Mouse (Mus musculus) heart, postnatal 25 days (tissue): ENCODE measurements around the gene Mfsd4b3. TPM values are rescaled to one million over a fixed set of nuclear protein-coding genes. Genes with fewer than 3 reads are reported as not detected.
"Not testable (repeated sequence)": the region's sequence is repeated elsewhere in the genome, so short reads cannot be mapped to it uniquely, and the experiment has no call there.

Experiments
- DNase-seq: peaks from one replicate; pipeline ENCODE4 v3.0.0; 2022; ENCODE audit warnings: low spot score
- intact Hi-C: fragments of 180-260 bp; cut with DNase I; formaldehyde crosslinking; loops from one replicate; pipeline ENCODE4 v1.15.1; 2025
- total RNA-seq, 2 experiments: library from RNA; stranded (reverse); gene quantifications; 2 replicates each; pipeline ENCODE4 v1.2.3; 2021

The Mfsd4b3 gene
- total RNA-seq, 2 experiments from 2014 or later, result 4.0 to 5.7 TPM

GRCm38 (mm10) chr10:39936553-39936952, 23.4 kb downstream of the Mfsd4b3 start:
- intact Hi-C loops, result no loop called here
- DNase-seq, result no peak

GRCm38 (mm10) chr10:39926616-39927139, 33.3 kb downstream of the Mfsd4b3 start, which contains the start of gene Mfsd4b2:
TSS of gene Mfsd4b2 (minus strand) at chr10:39926923.
- intact Hi-C loops, result no loop called here
- no peak for DNase-seq

- intact Hi-C loops, DNase-seq: not testable (repeated sequence)
These were observed 35.4 kb downstream of the Mfsd4b3 start for GRCm38 (mm10) chr10:39924556-39924955.

GRCm38 (mm10) chr10:39912616-39913015, 47.3 kb downstream of the Mfsd4b3 start:
- DNase-seq, result no peak
- intact Hi-C loops, result no loop called here

GRCm38 (mm10) chr10:39908768-39909441, 51.0 kb downstream of the Mfsd4b3 start:
- DNase-seq, result no peak
- intact Hi-C loops, result no loop called here

- intact Hi-C loops, result no loop called here
- no peak for DNase-seq
These were observed 52.9 kb downstream of the Mfsd4b3 start for GRCm38 (mm10) chr10:39906799-39907658.

GRCm38 (mm10) chr10:39904191-39904590, 55.8 kb downstream of the Mfsd4b3 start:
- intact Hi-C loops, result no loop called here
- DNase-seq, result no peak

GRCm38 (mm10) chr10:39898874-39899371, 61.0 kb downstream of the Mfsd4b3 start, which contains the start of gene Mfsd4b4:
TSS of gene Mfsd4b4 (minus strand) at chr10:39899238.
- intact Hi-C loops, result loop anchor here (5.0 kb wide), 1 partner anchor 58 kb away; no protein-coding TSS in a partner anchor
- peak; percentile 71 for DNase-seq

Other genes starting within 250 kb of the Mfsd4b3 start
- gene Rev3l, start 228.0 kb downstream of the Mfsd4b3 start, total RNA-seq, result 10 to 100 TPM; 13.7 to 16.0 TPM
- gene Mfsd4b4, start 60.9 kb downstream of the Mfsd4b3 start, total RNA-seq, result 1 to 10 TPM; 3.3 to 4.0 TPM
- not detected for gene Mfsd4b2, start 33.2 kb downstream of the Mfsd4b3 start, total RNA-seq
- gene Mfsd4b5, start 26.5 kb upstream of the Mfsd4b3 start, total RNA-seq, result under 1 TPM; 0.34 to 0.44 TPM
- 1 to 10 TPM; 3.7 to 4.1 TPM for gene Mfsd4b1, start 65.1 kb upstream of the Mfsd4b3 start, total RNA-seq
- gene Slc16a10, start 182.1 kb upstream of the Mfsd4b3 start, total RNA-seq, result 10 to 100 TPM; 23.0 to 25.2 TPM